Mouse (Mus musculus): ENCODE results near the gene C1qtnf3. TPM values are rescaled to one million over a fixed set of nuclear protein-coding genes. Genes with fewer than 3 reads are reported as not detected.

C1qtnf3 gene
- polyA plus RNA-seq, 1 experiment from 2014 or later = 0.32 TPM

DNA sequence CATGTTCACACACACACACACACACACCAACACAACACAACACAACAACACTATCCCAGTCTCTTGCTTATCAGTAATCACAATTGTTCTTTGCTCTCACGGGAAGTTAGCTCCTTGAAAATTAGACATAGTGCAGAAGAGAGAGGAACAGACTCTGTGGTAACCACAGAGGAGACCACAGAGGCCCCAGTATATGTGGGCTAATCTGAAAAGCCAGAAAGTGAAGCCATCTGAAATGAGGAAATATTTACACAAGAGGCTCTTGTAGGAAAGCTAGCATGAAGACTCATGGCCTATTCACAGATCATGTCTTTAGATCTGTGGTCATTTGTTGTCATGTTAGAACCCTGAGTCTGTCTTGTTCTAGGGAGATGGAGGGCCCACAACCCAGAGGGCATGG lies 18.2 kb upstream of the C1qtnf3 start:
- Histone ChIP-seq H3K27me3 (no peaks in the 10 kb centered on the region), H3K27ac (replicated peaks) (no peak overlapping the region), H3K4me1 (no peaks in the 10 kb centered on the region), H3K4me2 (replicated peaks) (no peak overlapping the region), H3K9ac (replicated peaks) (no peak overlapping the region), H3K36me3 (no peaks in the 10 kb centered on the region), H3K4me3 (no peak overlapping the region), H3K9me3 (no peaks in the 10 kb centered on the region)
- 79% methylated on average over 1 of the region's 1 CpGs for WGBS
- ATAC-seq (replicated peaks) = no peak

DNA sequence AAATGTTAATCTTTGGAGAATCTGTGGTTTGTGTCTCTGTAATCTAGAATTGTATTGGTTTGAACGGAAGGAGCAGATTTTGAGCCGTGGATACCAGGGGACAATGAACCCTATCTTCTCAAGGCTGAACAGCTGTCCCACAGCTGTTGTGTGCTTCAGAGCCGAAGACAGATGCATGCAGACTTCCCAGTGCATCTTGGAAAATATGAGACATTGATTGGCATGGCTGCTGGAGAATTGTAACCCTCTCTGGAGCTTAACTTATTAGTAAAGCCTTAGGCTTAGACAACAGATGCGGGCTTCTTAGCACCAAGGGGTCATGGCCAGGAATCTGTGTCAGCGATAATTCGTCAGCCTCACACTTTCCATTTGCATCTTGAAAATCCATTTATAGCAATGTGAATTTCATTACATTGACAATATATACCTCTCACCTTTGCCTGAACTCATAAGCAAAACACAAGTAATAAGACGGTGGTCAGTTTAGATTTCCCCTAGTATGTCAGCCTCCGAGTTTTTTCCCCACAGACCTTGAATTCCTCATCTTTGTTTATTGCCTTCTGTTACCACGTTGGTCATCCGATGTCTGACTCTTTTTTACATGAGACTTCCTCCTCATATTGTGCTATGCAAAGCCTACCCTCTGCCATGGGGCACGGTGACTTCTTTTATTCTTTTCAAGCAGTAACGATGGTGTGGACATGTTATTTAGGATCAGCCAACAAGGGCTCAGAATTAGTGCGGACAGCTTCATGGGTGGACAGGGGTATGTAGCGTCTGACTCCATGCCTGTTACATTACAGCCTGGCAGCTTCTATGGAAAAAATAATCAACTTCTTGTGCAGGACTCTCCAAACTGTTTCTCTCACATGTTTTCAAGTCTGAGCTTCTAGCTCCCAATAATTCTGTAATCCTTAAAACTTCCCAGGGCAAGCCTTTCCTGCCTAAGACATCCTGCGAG lies 11.7 kb upstream of the C1qtnf3 start:
- WGBS = 85% methylated on average over 15 of the region's 15 CpGs
- Histone ChIP-seq H3K4me3 (no peak overlapping the region), H3K4me1 (no peaks in the 10 kb centered on the region), H3K27me3 (no peaks in the 10 kb centered on the region), H3K36me3 (no peaks in the 10 kb centered on the region), H3K27ac (replicated peaks) (no peak overlapping the region), H3K9me3 (no peaks in the 10 kb centered on the region), H3K4me2 (replicated peaks) (no peak overlapping the region), H3K9ac (replicated peaks) (no peak overlapping the region)
- ATAC-seq (replicated peaks) = no peak

DNA sequence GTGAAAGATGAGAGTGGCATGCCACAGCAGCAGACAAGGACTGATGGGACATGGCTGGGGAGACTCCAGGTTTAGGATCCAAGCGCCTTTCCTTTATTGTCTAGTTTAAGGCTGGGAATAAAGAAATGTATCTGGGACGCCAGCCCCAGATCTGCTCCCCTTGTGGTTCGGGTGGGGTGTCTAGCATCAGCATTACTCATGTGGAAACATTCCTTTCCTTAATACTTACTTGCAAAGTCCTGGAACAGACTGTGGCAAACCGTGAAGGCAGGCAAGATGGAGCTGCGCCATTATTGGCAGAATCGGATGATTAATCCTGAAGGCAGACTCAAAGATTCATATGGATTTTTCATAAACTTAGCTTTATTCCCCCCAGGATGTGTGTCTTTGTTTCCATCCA lies 10.2 kb upstream of the C1qtnf3 start:
- H3K4me2 ChIP-seq (replicated peaks) = no peak overlapping the region
- no peaks in the 10 kb centered on the region for H3K36me3 ChIP-seq
- no peak overlapping the region for H3K9ac ChIP-seq (replicated peaks)
- WGBS = 77% methylated on average over 6 of the region's 6 CpGs
- no peak overlapping the region for H3K27ac ChIP-seq (replicated peaks)
- H3K9me3 ChIP-seq = no peaks in the 10 kb centered on the region
- no peak for ATAC-seq (replicated peaks)
- no peaks in the 10 kb centered on the region for H3K4me1 ChIP-seq
- H3K4me3 ChIP-seq = no peak overlapping the region
- no peaks in the 10 kb centered on the region for H3K27me3 ChIP-seq

DNA sequence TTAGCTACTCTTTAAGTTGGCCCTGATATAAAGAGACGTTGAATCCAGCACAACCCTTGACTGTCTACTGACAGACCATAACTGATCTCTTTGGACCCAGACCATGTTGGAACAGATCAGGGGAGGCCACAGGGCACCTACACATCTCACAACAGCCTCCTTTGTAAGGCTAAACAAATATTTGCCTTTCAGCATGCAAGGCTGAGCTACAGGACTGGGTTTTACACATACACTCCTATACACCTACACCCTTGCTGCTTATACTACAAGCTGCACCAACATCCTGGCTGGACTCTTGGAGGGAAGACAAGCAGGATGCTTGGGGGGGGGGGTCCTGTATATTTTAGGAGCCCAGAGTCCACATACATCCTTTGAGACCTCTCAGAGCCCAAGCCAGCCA lies 4.3 kb upstream of the C1qtnf3 start:
- Histone ChIP-seq H3K4me3 (no peak overlapping the region), H3K4me1 (no peaks in the 10 kb centered on the region), H3K27ac (replicated peaks) (no peak overlapping the region), H3K36me3 (no peaks in the 10 kb centered on the region), H3K27me3 (no peaks in the 10 kb centered on the region), H3K9ac (replicated peaks) (no peak overlapping the region), H3K9me3 (no peaks in the 10 kb centered on the region), H3K4me2 (replicated peaks) (no peak overlapping the region)
- 79% methylated on average over 1 of the region's 1 CpGs for WGBS
- ATAC-seq (replicated peaks) = no peak

DNA sequence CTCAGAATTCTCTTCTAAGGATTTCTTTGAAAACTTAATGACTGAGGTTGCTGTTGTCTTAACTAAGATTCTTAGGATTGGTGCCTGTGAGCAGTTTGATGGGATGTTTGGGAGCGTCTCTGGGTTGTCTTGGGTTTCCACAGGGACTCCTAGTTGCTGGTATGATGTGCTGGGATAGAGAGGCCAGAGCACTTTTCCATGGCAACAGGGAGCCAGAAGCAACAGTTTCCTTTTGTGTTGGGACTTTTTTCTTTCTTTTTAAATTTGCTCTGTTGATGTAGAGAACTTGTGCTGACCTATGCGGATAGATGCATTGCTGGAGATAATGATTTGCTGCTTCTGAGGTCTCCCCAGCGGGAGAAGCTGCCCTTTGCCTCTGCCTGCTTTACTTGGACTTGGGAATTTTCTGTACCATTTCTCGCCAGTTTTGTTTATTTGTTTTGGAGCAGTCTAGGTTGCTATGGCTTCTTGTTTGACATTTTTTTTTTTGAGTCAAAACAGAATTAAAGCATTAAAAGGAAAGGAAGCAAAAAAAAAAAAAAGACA lies 701 bp downstream of the C1qtnf3 start:
- no peak overlapping the region for H3K9ac ChIP-seq (replicated peaks)
- no peak overlapping the region for H3K4me3 ChIP-seq
- no peaks in the 10 kb centered on the region for H3K4me1 ChIP-seq
- H3K4me2 ChIP-seq (replicated peaks) = no peak overlapping the region
- ATAC-seq (replicated peaks) = no peak
- H3K9me3 ChIP-seq = no peaks in the 10 kb centered on the region
- H3K27me3 ChIP-seq = no peaks in the 10 kb centered on the region
- WGBS = 54% methylated on average over 4 of the region's 4 CpGs
- no peak overlapping the region for H3K27ac ChIP-seq (replicated peaks)
- H3K36me3 ChIP-seq = no peaks in the 10 kb centered on the region

DNA sequence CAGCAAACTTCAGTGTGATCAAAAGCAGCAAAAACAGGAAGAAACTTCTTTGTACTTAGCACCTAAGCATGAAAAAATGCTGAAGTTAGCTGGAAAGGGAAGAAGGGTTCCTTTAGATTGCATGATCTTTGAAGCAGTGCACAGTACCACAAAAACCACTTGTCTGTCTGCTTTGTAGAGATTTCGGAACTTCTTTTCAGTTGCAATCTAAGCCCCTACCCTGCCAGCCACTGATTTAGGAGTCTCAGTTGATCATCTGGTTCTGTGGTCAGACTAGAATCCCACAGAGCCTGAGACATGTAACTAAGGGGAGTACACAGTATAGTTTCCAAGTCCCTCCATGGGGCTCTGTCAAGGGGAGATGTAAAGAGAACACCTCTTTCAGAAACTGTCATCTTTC lies 1.3 kb downstream of the C1qtnf3 start:
- no peaks in the 10 kb centered on the region for H3K36me3 ChIP-seq
- H3K4me2 ChIP-seq (replicated peaks) = no peak overlapping the region
- H3K9me3 ChIP-seq = no peaks in the 10 kb centered on the region
- H3K27me3 ChIP-seq = no peaks in the 10 kb centered on the region
- H3K4me3 ChIP-seq = no peak overlapping the region
- 72% methylated on average over 1 of the region's 1 CpGs for WGBS
- ATAC-seq (replicated peaks) = no peak
- no peaks in the 10 kb centered on the region for H3K4me1 ChIP-seq
- no peak overlapping the region for H3K27ac ChIP-seq (replicated peaks)
- no peak overlapping the region for H3K9ac ChIP-seq (replicated peaks)

DNA sequence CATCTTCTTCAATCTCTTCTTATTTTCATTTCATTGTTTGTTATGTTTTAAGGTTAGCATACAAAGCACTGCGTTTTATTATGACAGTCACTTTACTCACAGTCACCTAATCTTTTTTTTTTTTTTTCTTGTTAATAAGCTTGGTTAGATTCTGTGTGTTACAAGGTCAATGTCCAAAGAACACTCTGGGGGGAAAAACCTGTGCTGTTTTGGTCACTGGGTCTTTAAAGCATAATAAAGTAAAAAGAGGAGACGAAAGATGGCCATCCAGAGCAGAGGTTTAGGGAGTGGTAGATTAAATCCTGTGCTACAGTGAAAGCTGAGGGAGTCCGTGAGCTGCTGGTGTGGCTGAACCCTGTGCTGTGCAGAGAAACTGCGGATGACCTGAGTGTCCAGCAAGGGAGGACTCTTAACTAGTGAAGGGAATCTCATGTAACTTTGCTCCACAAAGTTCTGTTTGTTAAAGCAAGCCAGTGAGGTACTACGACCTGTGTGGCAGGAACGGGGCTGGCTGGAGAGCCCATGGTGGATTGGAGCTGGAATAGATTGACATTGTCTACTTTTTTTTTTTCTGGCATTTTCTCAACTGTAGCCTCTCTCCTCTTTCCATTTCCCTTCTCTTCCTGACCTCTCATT lies 2.4 kb downstream of the C1qtnf3 start:
- 89% methylated on average over 6 of the region's 6 CpGs for WGBS
- H3K27ac ChIP-seq (replicated peaks) = no peak overlapping the region
- no peaks in the 10 kb centered on the region for H3K9me3 ChIP-seq
- no peaks in the 10 kb centered on the region for H3K36me3 ChIP-seq
- no peak overlapping the region for H3K9ac ChIP-seq (replicated peaks)
- no peak overlapping the region for H3K4me3 ChIP-seq
- no peak for ATAC-seq (replicated peaks)
- no peaks in the 10 kb centered on the region for H3K4me1 ChIP-seq
- no peak overlapping the region for H3K4me2 ChIP-seq (replicated peaks)
- no peaks in the 10 kb centered on the region for H3K27me3 ChIP-seq

DNA sequence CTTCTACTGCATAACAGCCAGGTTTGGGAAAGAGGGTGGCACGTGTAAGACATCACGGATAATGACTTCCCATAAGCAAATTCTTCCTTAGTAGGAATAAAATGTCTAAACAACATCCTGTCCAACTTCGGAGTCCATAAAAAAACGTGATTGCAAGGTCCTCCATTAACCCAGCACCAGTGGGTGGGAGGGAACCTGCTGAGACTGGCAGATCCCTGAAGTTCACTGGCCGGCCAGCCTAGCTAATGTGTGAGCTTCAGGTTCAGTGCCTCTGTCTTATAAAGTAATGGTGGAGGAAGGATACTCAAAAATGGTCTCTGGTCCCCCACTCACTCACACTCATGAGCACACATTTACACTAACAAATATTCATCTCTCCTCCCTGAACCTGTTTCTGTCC lies 3.0 kb downstream of the C1qtnf3 start:
- Histone ChIP-seq H3K36me3 (no peaks in the 10 kb centered on the region), H3K27me3 (no peaks in the 10 kb centered on the region), H3K4me2 (replicated peaks) (no peak overlapping the region), H3K4me1 (no peaks in the 10 kb centered on the region), H3K27ac (replicated peaks) (no peak overlapping the region), H3K9ac (replicated peaks) (no peak overlapping the region), H3K9me3 (no peaks in the 10 kb centered on the region), H3K4me3 (no peak overlapping the region)
- WGBS = 65% methylated on average over 5 of the region's 5 CpGs
- ATAC-seq (replicated peaks) = no peak

DNA sequence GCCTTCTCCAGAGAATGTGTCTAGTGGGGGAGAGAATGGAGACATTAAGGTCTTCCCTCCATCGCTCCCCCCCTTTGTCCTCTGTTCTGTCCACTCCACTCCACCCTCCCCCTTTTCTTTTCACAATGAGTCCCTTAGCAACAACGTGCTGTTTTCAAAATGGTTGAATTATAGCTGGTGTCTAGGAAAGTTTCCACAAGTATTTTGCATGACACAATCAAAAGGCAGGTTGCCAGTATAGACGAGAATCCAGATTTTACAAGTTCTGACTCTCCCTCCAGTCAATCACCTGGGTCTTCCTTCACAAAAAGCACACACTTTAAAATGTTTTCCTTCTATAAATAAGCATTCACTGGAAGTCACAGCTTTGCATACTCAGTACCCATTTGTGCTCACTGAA lies 4.6 kb downstream of the C1qtnf3 start:
- no peak for ATAC-seq (replicated peaks)
- Histone ChIP-seq H3K4me2 (replicated peaks) (no peak overlapping the region), H3K4me3 (no peak overlapping the region), H3K9me3 (no peaks in the 10 kb centered on the region), H3K9ac (replicated peaks) (no peak overlapping the region), H3K27me3 (no peaks in the 10 kb centered on the region), H3K27ac (replicated peaks) (no peak overlapping the region), H3K4me1 (no peaks in the 10 kb centered on the region), H3K36me3 (no peaks in the 10 kb centered on the region)
- WGBS = 51% methylated on average over 3 of the region's 3 CpGs

DNA sequence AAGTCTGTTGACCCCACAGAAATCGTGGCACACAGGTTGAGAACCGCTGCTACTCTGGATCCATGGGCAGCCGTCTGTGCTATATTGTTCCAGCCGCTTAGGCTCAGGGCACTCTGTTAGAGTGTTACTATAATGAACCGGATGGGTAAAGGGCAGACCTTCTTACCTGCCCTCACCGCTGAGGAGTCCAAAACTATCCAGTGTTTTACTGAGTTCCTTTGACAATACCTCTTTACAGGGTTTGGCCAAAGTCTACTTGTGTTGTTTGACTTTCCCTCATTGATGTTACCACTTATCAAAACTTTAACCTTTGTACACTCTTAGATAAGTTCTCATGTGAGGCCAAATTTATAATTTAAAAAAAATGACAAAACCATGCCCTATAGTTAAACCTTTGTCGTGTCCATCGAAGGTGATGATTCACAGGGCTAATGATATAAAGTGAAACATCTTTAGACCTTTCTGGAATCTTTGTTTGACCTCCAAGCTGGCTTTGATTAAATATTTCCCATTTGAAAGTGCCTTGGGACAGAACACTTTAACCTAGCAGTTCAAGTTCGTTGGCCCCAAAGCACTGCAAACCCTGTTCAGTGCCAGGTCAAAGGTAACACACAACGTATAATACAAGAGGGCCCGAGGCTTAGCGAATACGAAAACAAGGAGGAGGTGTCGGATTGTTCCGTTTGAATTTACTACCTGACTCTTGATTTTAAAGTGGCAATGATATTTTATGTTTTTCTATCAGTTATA lies 7.3 kb downstream of the C1qtnf3 start:
- no peaks in the 10 kb centered on the region for H3K4me1 ChIP-seq
- WGBS = 92% methylated on average over 15 of the region's 15 CpGs
- H3K27ac ChIP-seq (replicated peaks) = no peak overlapping the region
- H3K9me3 ChIP-seq = no peaks in the 10 kb centered on the region
- ATAC-seq (replicated peaks) = no peak
- H3K27me3 ChIP-seq = no peaks in the 10 kb centered on the region
- H3K4me3 ChIP-seq = no peak overlapping the region
- no peak overlapping the region for H3K4me2 ChIP-seq (replicated peaks)
- H3K36me3 ChIP-seq = no peaks in the 10 kb centered on the region
- H3K9ac ChIP-seq (replicated peaks) = no peak overlapping the region

DNA sequence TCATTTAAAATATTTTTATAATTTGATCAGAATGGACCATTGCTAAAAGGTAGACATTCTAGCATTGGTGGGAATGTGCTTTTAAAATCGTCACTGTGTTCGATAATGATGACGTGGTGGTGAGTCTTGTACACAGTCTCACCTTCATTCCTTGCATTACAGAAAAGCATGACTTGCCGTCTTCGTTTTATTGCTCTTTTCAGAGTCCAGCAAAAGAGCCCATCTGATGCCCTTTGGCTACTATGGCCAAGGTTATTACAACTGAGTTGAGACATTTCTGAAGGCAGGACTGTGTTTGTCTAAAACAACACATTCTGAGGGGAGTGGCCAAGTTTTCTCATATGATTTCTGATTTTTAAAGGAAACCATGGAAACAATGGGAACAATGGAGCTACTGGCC lies 8.1 kb downstream of the C1qtnf3 start:
- Histone ChIP-seq H3K27me3 (no peaks in the 10 kb centered on the region), H3K27ac (replicated peaks) (no peak overlapping the region), H3K9ac (replicated peaks) (no peak overlapping the region), H3K9me3 (no peaks in the 10 kb centered on the region), H3K4me1 (no peaks in the 10 kb centered on the region), H3K36me3 (no peaks in the 10 kb centered on the region), H3K4me2 (replicated peaks) (no peak overlapping the region), H3K4me3 (no peak overlapping the region)
- WGBS = 94% methylated on average over 5 of the region's 5 CpGs
- ATAC-seq (replicated peaks) = no peak

DNA sequence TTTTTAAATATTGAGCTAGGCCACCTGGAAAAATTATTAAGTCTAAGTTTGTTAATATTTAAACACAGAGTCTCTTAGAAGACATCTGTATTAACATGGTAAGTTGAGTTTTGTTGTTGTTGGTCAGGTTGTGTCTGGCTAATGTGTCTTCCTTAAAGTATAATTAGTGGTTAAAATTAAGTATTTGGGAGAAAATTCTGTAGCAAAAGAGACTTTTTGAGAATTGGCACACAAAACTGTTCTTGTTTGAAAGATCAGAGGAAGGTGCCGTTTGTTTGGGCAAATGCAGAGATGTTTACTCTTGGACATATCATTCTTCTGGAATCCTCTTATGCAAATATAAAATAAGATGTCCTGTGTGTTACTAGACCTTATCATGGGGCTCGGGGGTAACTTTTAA lies 10.5 kb downstream of the C1qtnf3 start:
- H3K27me3 ChIP-seq = no peaks in the 10 kb centered on the region

More for the DNA sequence above, 10.5 kb downstream of the C1qtnf3 start:
- Histone ChIP-seq H3K4me3 (no peak overlapping the region), H3K9ac (replicated peaks) (no peak overlapping the region), H3K36me3 (no peaks in the 10 kb centered on the region), H3K27ac (replicated peaks) (no peak overlapping the region), H3K9me3 (no peaks in the 10 kb centered on the region), H3K4me2 (replicated peaks) (no peak overlapping the region), H3K4me1 (no peaks in the 10 kb centered on the region)
- WGBS = 92% methylated on average over 2 of the region's 2 CpGs
- no peak for ATAC-seq (replicated peaks)

All from forebrain, embryonic 15.5 days (tissue).